Mouse (Mus musculus): ENCODE results near the gene Rimklb.

DNA sequence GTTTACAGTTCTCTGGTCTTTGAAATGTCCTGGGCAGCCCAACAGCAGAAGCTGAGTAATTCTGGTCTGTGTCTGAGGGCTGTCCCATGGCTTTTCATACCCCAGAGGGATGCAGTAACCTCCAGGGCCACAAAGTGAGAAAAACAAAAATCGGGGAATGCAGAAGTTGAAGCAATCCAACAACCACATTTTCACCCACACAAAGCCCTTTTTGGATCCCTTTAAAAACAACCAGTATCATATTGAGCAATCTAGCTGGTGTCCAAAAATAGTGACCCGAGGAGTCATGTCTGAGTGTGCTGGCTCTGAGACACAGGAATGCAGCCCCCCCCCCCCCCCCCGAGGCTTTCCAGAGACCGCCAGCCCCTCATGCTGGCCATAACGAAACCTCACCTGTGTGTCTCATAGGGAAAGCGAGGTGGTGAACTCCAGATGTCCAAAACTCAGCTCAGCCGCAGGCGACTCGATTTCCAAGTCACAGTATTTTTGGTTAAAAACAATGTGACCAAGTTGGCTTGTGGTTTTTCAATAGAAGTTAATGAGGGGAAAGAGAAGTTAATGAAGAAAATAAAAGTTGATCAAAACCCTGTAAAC lies 46.8 kb upstream of the Rimklb start:
- TF ChIP-seq CTCF (IDR thresholded peaks at IDR 0.05; ENCODE audit: insufficient read depth, low read depth, low read length) (no peak), POLR2A (IDR thresholded peaks at IDR 0.05; ENCODE audit: insufficient read depth, low read depth, low read length) (no peak)
